Mouse (Mus musculus) C2C12 (cell line): Measurements from ENCODE around the gene Gatm.

ENCODE experiments used
- CEBPB ChIP-seq: IDR thresholded peaks from one replicate; pipeline ENCODE4 v1.6.1; 2011; ENCODE audit warnings: low read depth, mild to moderate bottlenecking, control low read depth, moderate library complexity
- CTCF ChIP-seq: IDR thresholded peaks from one replicate; pipeline ENCODE4 v1.5.1; 2011; ENCODE audit not compliant: control insufficient read depth, insufficient read depth, insufficient read length
- MYOD1 ChIP-seq: IDR thresholded peaks from one replicate; pipeline ENCODE4 v1.6.1; 2011; ENCODE audit warnings: low read depth; ENCODE audit not compliant: control insufficient read depth, insufficient read length
- MYOG ChIP-seq: IDR thresholded peaks from one replicate; pipeline ENCODE4 v1.6.1; 2011; ENCODE audit not compliant: control insufficient read depth, insufficient read length; ENCODE audit errors: extremely low read depth

DNA sequence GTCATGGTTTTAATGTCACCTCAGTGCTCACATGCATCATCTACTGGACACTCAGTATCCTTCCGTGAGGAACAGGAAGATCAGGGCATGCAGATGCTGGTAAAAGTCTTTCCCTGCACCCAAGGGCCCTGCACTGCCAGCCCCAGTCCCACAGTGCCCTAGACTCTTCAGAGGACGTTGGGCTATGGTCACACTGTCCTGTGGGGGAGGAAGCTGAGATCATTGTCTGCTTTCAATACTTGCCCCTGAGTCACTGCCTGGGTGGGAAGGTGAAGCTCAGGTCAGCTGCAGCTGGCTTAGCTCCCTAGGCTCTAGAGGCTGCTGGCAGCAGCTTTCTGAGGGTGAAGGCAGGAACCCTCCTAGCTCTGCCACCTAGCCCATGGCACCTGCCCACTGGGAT, 44.9 kb upstream of the Gatm start:
- TF ChIP-seq CTCF (no peak), MYOG (no peak), MYOD1 (no peak), CEBPB (no peak)
